Mouse (Mus musculus): ENCODE results near the gene Tmeff1. TPM values are rescaled to one million over a fixed set of nuclear protein-coding genes. Genes with fewer than 3 reads are reported as not detected.
A peak's percentile ranks its signal among the peaks of the same experiment; 100 is the strongest.

Tmeff1 gene
- polyA plus RNA-seq, 1 experiment from 2014 or later: 312 TPM

DNA sequence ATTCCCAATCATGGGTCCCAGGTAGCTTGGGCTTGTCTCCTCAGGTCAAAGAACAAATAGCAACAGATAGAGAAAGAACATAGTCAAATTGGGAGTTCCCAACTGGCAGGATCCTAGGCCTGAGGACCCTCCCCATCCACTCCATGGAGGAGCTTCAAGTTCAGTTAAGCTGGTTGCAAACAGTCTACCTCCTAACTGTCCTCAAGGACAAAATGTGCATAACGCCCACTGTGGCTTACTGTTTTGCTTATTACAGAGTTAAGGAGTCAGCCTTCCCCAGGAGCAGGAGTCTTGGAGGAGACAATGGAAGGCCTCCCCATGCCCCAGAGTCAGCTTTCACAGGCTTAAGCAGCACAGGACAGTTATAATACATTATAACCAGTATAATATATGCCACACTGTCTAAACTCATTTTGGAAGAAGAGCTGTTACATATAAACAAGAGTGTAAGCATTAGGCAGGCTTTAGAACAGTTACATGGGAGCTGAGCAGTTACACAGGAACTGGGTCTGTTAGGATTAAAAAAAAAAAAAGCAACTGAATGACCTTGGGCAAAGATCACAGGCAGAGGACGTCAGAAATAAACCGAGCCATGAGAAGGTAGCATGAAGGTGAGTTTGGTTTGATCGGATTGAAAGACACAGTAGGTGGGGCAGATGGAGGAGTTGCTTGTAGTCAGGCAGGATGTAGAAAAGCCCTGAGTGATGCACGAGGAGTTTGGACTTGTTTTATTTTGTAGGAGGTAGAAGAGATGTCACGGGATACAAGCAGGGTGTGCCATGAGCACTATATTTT is 41.7 kb upstream of the Tmeff1 start:
- Histone ChIP-seq H3K27me3 (ENCODE audit: control insufficient read depth, insufficient read depth, low read length) (no peaks in the 10 kb centered on the region), H3K4me1 (ENCODE audit: control insufficient read depth, insufficient read depth, low read length) (peaks cover 46% of the 10 kb centered on the region), H3K4me2 (ENCODE audit: low read depth, low read length) (no peak overlapping the region), H3K36me3 (ENCODE audit: control insufficient read depth, insufficient read depth, low read length) (no peaks in the 10 kb centered on the region), H3K27ac (ENCODE audit: low read depth, low read length) (no peak overlapping the region), H3K9me3 (ENCODE audit: control insufficient read depth, low read length) (no peaks in the 10 kb centered on the region), H3K4me3 (ENCODE audit: low read depth, low read length) (no peak overlapping the region), H3K9ac (replicated peaks; ENCODE audit: low read depth, low read length) (no peak overlapping the region)
- WGBS: 81% methylated on average over 6 of the region's 6 CpGs
- no peak for ATAC-seq (ENCODE audit: low read depth)

DNA sequence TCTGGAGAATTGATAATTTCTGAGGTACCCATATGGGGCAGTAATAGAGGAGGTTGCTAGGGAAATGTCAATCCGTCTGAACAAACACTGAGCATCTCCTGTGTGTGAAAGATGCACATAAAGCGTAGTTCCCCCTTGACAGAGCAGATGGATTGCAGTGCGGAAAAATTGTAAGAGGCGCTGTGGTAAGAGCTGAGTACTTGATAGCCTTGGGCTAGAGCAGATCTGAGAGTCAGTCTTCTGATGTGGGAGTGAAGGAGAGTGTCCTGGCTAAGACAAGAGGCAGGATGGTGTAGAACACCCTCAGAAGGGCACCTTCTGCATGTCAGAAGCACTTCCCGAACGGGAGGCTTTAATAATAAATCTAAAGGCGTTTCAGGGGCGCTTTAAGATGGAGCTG is 40.8 kb upstream of the Tmeff1 start:
- Histone ChIP-seq H3K4me1 (ENCODE audit: control insufficient read depth, insufficient read depth, low read length) (peaks cover 49% of the 10 kb centered on the region), H3K9ac (replicated peaks; ENCODE audit: low read depth, low read length) (no peak overlapping the region), H3K4me2 (ENCODE audit: low read depth, low read length) (no peak overlapping the region), H3K36me3 (ENCODE audit: control insufficient read depth, insufficient read depth, low read length) (no peaks in the 10 kb centered on the region), H3K27ac (ENCODE audit: low read depth, low read length) (no peak overlapping the region), H3K9me3 (ENCODE audit: control insufficient read depth, low read length) (no peaks in the 10 kb centered on the region), H3K4me3 (ENCODE audit: low read depth, low read length) (no peak overlapping the region), H3K27me3 (ENCODE audit: control insufficient read depth, insufficient read depth, low read length) (no peaks in the 10 kb centered on the region)
- ATAC-seq (ENCODE audit: low read depth): no peak
- 44% methylated on average over 8 of the region's 8 CpGs for WGBS

DNA sequence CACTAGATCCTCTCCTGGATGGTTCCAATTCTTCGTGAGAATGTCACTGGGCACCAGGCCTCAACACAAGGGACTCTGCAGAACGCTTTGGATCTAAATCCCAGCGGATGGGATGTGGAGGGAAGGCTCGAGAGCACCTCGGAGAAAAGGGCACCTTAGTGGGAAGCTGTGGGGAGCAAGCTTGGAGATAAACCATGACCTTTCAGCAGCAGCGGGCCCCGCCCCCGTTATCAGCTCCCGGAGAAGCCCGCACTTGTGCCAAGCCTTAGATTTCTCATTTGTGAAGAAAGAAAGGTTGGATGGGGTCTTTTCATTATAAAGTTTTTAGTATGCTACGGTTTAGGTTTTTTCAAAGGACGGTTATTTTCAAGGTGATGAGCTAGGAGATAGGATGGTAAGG is 39.0 kb upstream of the Tmeff1 start:
- ATAC-seq (ENCODE audit: low read depth): no peak
- Histone ChIP-seq H3K27me3 (ENCODE audit: control insufficient read depth, insufficient read depth, low read length) (no peaks in the 10 kb centered on the region), H3K4me2 (ENCODE audit: low read depth, low read length) (no peak overlapping the region), H3K36me3 (ENCODE audit: control insufficient read depth, insufficient read depth, low read length) (no peaks in the 10 kb centered on the region), H3K9me3 (ENCODE audit: control insufficient read depth, low read length) (no peaks in the 10 kb centered on the region), H3K9ac (replicated peaks; ENCODE audit: low read depth, low read length) (no peak overlapping the region), H3K4me3 (ENCODE audit: low read depth, low read length) (no peak overlapping the region), H3K4me1 (ENCODE audit: control insufficient read depth, insufficient read depth, low read length) (peaks cover 51% of the 10 kb centered on the region), H3K27ac (ENCODE audit: low read depth, low read length) (no peak overlapping the region)
- WGBS: 57% methylated on average over 12 of the region's 12 CpGs

DNA sequence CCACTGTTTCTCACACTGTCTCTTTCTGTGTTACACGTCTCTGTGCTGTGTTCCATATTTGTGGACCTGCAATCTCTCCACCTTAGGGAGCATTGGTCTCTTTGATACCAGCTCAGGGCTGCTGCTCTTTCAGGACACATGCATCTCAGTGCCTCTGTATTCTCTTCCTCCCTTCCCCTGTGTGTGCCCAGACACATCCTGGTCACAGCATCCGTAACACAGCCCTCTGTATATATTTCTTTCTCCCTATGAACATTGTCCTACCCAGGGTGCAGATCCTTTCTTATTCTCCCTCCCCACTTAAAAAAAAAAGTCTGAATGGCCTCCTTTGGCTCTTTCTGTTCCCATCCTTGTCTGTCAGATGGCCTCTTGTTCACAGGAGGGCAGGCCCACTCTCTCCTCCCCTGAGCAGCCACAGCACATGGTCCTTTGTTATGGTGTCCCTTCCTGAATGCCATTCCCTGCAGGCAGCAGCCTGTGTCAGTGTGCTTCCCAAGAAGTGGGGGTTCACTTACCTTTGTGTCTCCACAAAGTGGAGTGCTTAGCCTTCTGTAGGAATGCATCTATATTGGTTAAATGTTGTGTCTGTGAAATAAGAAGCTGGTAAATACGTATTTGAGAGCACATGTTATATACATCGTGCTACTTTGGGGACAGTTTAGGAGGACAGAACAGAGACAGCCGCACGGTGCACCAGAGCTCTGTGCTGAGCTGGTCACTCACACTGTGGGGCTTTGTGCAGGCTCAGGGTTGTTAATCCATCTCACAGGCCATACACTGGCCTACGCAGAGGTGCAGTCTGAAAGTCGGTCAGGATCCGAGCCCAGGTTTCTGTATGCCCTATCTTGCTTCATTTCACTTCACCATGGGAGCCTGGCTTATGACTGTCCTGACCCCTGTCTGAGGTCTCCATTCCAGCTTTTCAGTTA is 38.1 kb upstream of the Tmeff1 start:
- Histone ChIP-seq H3K4me2 (ENCODE audit: low read depth, low read length) (no peak overlapping the region), H3K4me1 (ENCODE audit: control insufficient read depth, insufficient read depth, low read length) (peaks cover 47% of the 10 kb centered on the region), H3K9ac (replicated peaks; ENCODE audit: low read depth, low read length) (0 out of 2 replicates have a peak overlapping the region, but pooled peaks have one; percentile 12)

DNA sequence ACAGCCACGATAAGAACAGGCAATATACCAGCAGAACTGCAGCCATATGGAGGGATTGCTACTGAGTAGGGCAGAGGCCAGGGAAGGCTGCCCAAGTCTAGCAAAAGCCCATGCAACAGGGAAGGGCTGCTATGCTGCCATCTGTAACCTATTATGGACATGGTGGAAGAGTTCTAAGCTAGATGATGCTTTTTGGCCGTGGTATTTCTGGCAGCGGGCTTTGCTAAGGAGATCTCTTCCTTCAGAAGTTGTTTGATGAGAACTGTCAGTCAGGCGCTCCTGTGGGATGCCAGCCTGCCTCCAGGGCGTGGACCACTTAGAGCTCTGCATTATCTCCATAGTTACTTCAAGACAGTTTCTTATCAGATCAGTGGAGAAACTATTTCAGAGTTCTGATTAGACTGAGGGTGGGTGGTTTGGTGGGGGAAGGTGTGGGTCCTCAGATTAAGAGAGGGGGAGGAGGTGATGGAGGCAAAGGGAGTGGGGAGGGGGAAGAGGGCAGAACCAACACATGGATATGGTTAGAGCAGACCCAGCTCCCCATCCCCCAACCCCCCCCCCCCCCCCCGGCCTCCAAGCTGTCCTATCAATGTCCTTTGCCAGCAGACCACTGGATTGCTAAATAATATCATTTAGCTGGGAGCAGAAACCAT is 36.5 kb upstream of the Tmeff1 start:
- Histone ChIP-seq H3K4me1 (ENCODE audit: control insufficient read depth, insufficient read depth, low read length) (peaks cover 36% of the 10 kb centered on the region), H3K4me2 (ENCODE audit: low read depth, low read length) (no peak overlapping the region), H3K4me3 (ENCODE audit: low read depth, low read length) (no peak overlapping the region), H3K36me3 (ENCODE audit: control insufficient read depth, insufficient read depth, low read length) (peaks cover 5% of the 10 kb centered on the region; the same call in 1 of the 2 replicates), H3K9me3 (ENCODE audit: control insufficient read depth, low read length) (no peaks in the 10 kb centered on the region), H3K9ac (replicated peaks; ENCODE audit: low read depth, low read length) (no peak overlapping the region), H3K27me3 (ENCODE audit: control insufficient read depth, insufficient read depth, low read length) (no peaks in the 10 kb centered on the region), H3K27ac (ENCODE audit: low read depth, low read length) (no peak overlapping the region)
- 58% methylated on average over 6 of the region's 6 CpGs for WGBS
- no peak for ATAC-seq (ENCODE audit: low read depth)

More for the DNA sequence above, 38.1 kb upstream of the Tmeff1 start:
- peak; percentile 47 for ATAC-seq (ENCODE audit: low read depth)
- Histone ChIP-seq H3K36me3 (ENCODE audit: control insufficient read depth, insufficient read depth, low read length) (no peaks in the 10 kb centered on the region), H3K9me3 (ENCODE audit: control insufficient read depth, low read length) (no peaks in the 10 kb centered on the region), H3K27ac (ENCODE audit: low read depth, low read length) (peak overlapping the region; percentile 41; the same call in 1 of the 2 replicates), H3K4me3 (ENCODE audit: low read depth, low read length) (no peak overlapping the region), H3K27me3 (ENCODE audit: control insufficient read depth, insufficient read depth, low read length) (no peaks in the 10 kb centered on the region)
- 17% methylated on average over 9 of the region's 9 CpGs for WGBS

DNA sequence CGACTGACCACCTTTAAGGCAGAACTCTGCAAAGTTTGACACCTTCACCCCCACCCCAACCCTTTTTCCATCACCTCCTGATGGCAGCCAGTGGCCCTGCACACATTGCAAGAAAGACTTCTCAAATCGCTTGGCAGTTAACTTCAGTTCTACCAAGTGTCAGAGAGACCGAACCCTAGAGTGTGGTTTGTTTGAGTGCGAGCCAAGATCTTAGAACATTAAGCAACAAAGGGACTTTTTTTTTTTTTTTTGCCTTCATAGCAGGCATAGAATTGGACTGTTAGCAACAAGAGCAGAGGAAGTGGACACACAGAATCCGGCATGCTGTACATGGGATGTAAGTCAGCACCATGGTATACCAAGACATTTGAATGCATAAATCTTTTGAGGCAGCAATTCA is 35.3 kb upstream of the Tmeff1 start:
- H3K27me3 ChIP-seq (ENCODE audit: control insufficient read depth, insufficient read depth, low read length): no peaks in the 10 kb centered on the region
- peaks cover 12% of the 10 kb centered on the region; the same call in 1 of the 2 replicates for H3K36me3 ChIP-seq (ENCODE audit: control insufficient read depth, insufficient read depth, low read length)
- H3K9me3 ChIP-seq (ENCODE audit: control insufficient read depth, low read length): no peaks in the 10 kb centered on the region
- 69% methylated on average over 5 of the region's 5 CpGs for WGBS
- H3K9ac ChIP-seq (replicated peaks; ENCODE audit: low read depth, low read length): no peak overlapping the region
- H3K27ac ChIP-seq (ENCODE audit: low read depth, low read length): no peak overlapping the region
- H3K4me2 ChIP-seq (ENCODE audit: low read depth, low read length): no peak overlapping the region
- peaks cover 24% of the 10 kb centered on the region for H3K4me1 ChIP-seq (ENCODE audit: control insufficient read depth, insufficient read depth, low read length)
- H3K4me3 ChIP-seq (ENCODE audit: low read depth, low read length): no peak overlapping the region
- no peak for ATAC-seq (ENCODE audit: low read depth)

DNA sequence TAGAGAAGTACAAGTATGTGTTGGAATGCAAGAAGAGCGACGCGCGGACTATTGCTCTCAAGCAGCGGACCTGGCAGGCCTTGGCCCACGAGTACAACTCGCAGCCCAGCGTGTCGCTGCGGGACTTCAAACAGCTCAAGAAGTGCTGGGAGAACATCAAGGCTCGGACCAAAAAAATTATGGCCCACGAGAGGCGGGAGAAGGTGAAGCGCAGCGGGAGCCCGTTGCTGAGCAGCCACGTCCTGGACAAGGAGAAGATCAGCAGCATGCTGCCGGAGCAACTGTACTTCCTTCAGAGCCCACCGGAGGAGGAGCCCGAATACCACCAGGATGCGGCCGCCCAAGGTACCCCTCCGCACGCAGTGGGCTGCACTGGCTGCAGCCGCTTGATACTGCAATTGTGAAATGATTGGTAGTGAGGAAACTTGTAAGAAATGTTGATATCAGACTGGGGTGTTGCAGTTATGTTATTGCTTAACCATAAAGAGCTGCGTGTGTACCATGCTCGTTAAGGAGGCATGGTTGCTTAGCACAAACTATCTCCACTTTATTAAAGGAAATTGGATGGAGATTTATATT is 32.4 kb upstream of the Tmeff1 start:
- Histone ChIP-seq H3K4me1 (ENCODE audit: control insufficient read depth, insufficient read depth, low read length) (peaks cover 10% of the 10 kb centered on the region; the same call in 1 of the 2 replicates), H3K9me3 (ENCODE audit: control insufficient read depth, low read length) (no peaks in the 10 kb centered on the region), H3K36me3 (ENCODE audit: control insufficient read depth, insufficient read depth, low read length) (peaks cover 12% of the 10 kb centered on the region; the same call in 1 of the 2 replicates), H3K4me3 (ENCODE audit: low read depth, low read length) (no peak overlapping the region), H3K4me2 (ENCODE audit: low read depth, low read length) (no peak overlapping the region), H3K9ac (replicated peaks; ENCODE audit: low read depth, low read length) (no peak overlapping the region), H3K27me3 (ENCODE audit: control insufficient read depth, insufficient read depth, low read length) (no peaks in the 10 kb centered on the region), H3K27ac (ENCODE audit: low read depth, low read length) (no peak overlapping the region)
- no peak for ATAC-seq (ENCODE audit: low read depth)
- 96% methylated on average over 27 of the region's 27 CpGs for WGBS

DNA sequence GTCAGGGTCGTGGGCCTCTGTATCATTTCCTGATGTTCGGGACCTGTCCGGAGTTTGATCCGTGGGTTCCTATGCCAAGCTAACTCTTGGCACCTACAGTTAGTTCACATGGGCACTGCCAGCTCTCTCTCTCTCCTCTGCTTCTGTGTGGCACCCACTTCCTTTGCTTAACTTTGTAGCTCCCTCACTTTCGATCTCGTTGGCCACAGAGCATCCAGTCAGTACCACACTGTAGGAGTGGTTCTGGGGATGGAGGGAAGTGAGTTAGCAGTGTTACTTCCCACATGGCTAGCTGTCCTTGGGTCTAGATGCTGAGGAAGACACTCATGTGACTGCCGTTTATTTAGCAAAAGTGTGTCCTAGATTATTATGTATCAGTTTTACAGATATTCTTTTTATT is 30.8 kb upstream of the Tmeff1 start:
- Histone ChIP-seq H3K4me3 (ENCODE audit: low read depth, low read length) (no peak overlapping the region), H3K27me3 (ENCODE audit: control insufficient read depth, insufficient read depth, low read length) (no peaks in the 10 kb centered on the region), H3K36me3 (ENCODE audit: control insufficient read depth, insufficient read depth, low read length) (peaks cover 12% of the 10 kb centered on the region; the same call in 1 of the 2 replicates), H3K4me2 (ENCODE audit: low read depth, low read length) (no peak overlapping the region), H3K4me1 (ENCODE audit: control insufficient read depth, insufficient read depth, low read length) (peaks cover 2% of the 10 kb centered on the region; the same call in 1 of the 2 replicates), H3K9me3 (ENCODE audit: control insufficient read depth, low read length) (no peaks in the 10 kb centered on the region), H3K9ac (replicated peaks; ENCODE audit: low read depth, low read length) (no peak overlapping the region), H3K27ac (ENCODE audit: low read depth, low read length) (no peak overlapping the region)
- no peak for ATAC-seq (ENCODE audit: low read depth)
- 96% methylated on average over 7 of the region's 7 CpGs for WGBS
